Comparison of ENCODE assay signal across 8 mouse cellular contexts in genomic region chr12:101976651-101977403, GRCm38 (mm10). TPM values are rescaled to one million over a fixed set of nuclear protein-coding genes. Genes with fewer than 3 reads are reported as not detected.
A peak's percentile ranks its signal among the peaks of the same experiment; 100 is the strongest.
DNase-seq lines count a peak whose midpoint lies in the region; ATAC-seq and TF ChIP-seq lines count a peak whose summit lies in the region.

No protein-coding gene starts in this region.

- ATAC-seq in heart, embryonic 13.5 days (ENCODE audit: extremely low read depth, insufficient number of reproducible peaks, low FRiP score, low TSS enrichment), result no peak
- no peak for ATAC-seq in heart, postnatal 0 days (ENCODE audit: insufficient read depth, low read depth)
- ATAC-seq in midbrain, embryonic 12.5 days (ENCODE audit: low FRiP score, low read depth), result no peak

- H3K4me2 ChIP-seq in heart, embryonic 13.5 days, result peak overlapping the region; percentile 84
- peak overlapping the region; percentile 63 for H3K4me2 ChIP-seq in heart, postnatal 0 days (ENCODE audit: low read depth, low read length)
- H3K4me2 ChIP-seq in midbrain, embryonic 12.5 days (replicated peaks), result peak overlapping the region; percentile 77

- no peaks in the 10 kb centered on the region for H3K9me3 ChIP-seq in heart, embryonic 13.5 days
- no peaks in the 10 kb centered on the region for H3K9me3 ChIP-seq in E14TG2a.4 (ENCODE audit: low read length)
- H3K9me3 ChIP-seq in heart, postnatal 0 days (replicated peaks; ENCODE audit: control insufficient read depth, low read length), result no peaks in the 10 kb centered on the region
- no peaks in the 10 kb centered on the region for H3K9me3 ChIP-seq in midbrain, embryonic 12.5 days

- H3K4me1 ChIP-seq in heart, embryonic 13.5 days, result peaks cover 55% of the 10 kb centered on the region
- peaks cover 50% of the 10 kb centered on the region for H3K4me1 ChIP-seq in E14TG2a.4 (replicated peaks; ENCODE audit: low read depth, low read length)
- peaks cover 27% of the 10 kb centered on the region for H3K4me1 ChIP-seq in heart, postnatal 0 days (ENCODE audit: control insufficient read depth, insufficient read depth)
- H3K4me1 ChIP-seq in midbrain, embryonic 12.5 days, result peaks cover 19% of the 10 kb centered on the region

- H3K36me3 ChIP-seq in heart, embryonic 13.5 days, result peaks cover 24% of the 10 kb centered on the region
- H3K36me3 ChIP-seq in E14TG2a.4 (ENCODE audit: insufficient read depth, low read length), result peaks cover 45% of the 10 kb centered on the region
- H3K36me3 ChIP-seq in heart, postnatal 0 days (replicated peaks; ENCODE audit: control insufficient read depth, insufficient read depth, low read length), result 0 out of 2 replicates have a peak, but pooled peaks cover 1% of the 10 kb centered on the region
- no peaks in the 10 kb centered on the region for H3K36me3 ChIP-seq in midbrain, embryonic 12.5 days

- H3K9ac ChIP-seq in heart, embryonic 13.5 days, result peak overlapping the region; percentile 98
- H3K9ac ChIP-seq in heart, postnatal 0 days (replicated peaks; ENCODE audit: low read depth, low read length), result peak overlapping the region; percentile 92
- H3K9ac ChIP-seq in midbrain, embryonic 12.5 days (replicated peaks), result peak overlapping the region; percentile 96

- DNase-seq in heart, adult 9 months (ENCODE audit: low spot score in 2 of 2), result no peak
- no peak for DNase-seq in heart, postnatal 0 days (ENCODE audit: low spot score)
- DNase-seq in cerebellum, adult 11-12 months, result no peak
- no peak for DNase-seq in layer of hippocampus, postnatal 25 days (ENCODE audit: extremely low spot score in 1 of 2, low spot score in 1 of 2)
- DNase-seq in kidney, adult 18-20 months, result no peak

- H3K27me3 ChIP-seq in heart, embryonic 13.5 days (replicated peaks), result no peaks in the 10 kb centered on the region
- no peaks in the 10 kb centered on the region for H3K27me3 ChIP-seq in E14TG2a.4 (ENCODE audit: insufficient read depth, low read length)
- no peaks in the 10 kb centered on the region for H3K27me3 ChIP-seq in heart, postnatal 0 days (ENCODE audit: control insufficient read depth, insufficient read depth, low read length)
- H3K27me3 ChIP-seq in midbrain, embryonic 12.5 days, result no peaks in the 10 kb centered on the region

- TF ChIP-seq CTCF in E14TG2a.4 (conservative IDR thresholded peaks at IDR 0.05; ENCODE audit: low read length), result no peak
- no peak for TF ChIP-seq CTCF in heart, postnatal 0 days (IDR thresholded peaks at IDR 0.05; ENCODE audit: low read depth)

- H3K27ac ChIP-seq in heart, embryonic 13.5 days (replicated peaks), result peak overlapping the region; percentile 94
- peak overlapping the region; percentile 95; the same call in 1 of the 2 replicates for H3K27ac ChIP-seq in heart, postnatal 0 days (ENCODE audit: low read depth)
- H3K27ac ChIP-seq in midbrain, embryonic 12.5 days (replicated peaks), result no peak overlapping the region

- peak overlapping the region; percentile 95 for H3K4me3 ChIP-seq in heart, embryonic 13.5 days
- peak overlapping the region; percentile 95 for H3K4me3 ChIP-seq in E14TG2a.4 (replicated peaks; ENCODE audit: low read length)
- peak overlapping the region; percentile 93 for H3K4me3 ChIP-seq in heart, postnatal 0 days (ENCODE audit: low read depth, low read length)
- H3K4me3 ChIP-seq in midbrain, embryonic 12.5 days, result peak overlapping the region; percentile 92

- 26% methylated on average over 13 of the region's 13 CpGs for WGBS in heart, embryonic 13.5 days
- WGBS in heart, postnatal 0 days, result 22% methylated on average over 13 of the region's 13 CpGs
- 20% methylated on average over 13 of the region's 13 CpGs for WGBS in midbrain, embryonic 12.5 days

- TF ChIP-seq EP300 in heart, postnatal 0 days (IDR thresholded peaks at IDR 0.05; ENCODE audit: low read depth), result no peak

RNA-seq across cellular contexts. Expression of gene Cpsf2, which starts 1.0 kb away (rescaled TPM):
- 19.4 and 22.0 TPM in 2 replicates for polyA plus RNA-seq in heart, embryonic 13.5 days (2015; fragmentation: Nextera tagmentation; extraction: Ambion mirVana)
- total RNA-seq in heart, postnatal 0 days (2014; rRNA removed; ENCODE audit: low replicate concordance), result 12.2 and 12.4 TPM in 2 replicates
- 13.6 and 15.3 TPM in 2 replicates for polyA plus RNA-seq in heart, postnatal 0 days (2015; fragmentation: Nextera tagmentation; extraction: Ambion mirVana)
- 38.1 and 39.1 TPM in 2 replicates for polyA plus RNA-seq in midbrain, embryonic 12.5 days (2016; fragmentation: Nextera tagmentation; extraction: Ambion mirVana)
- 10 to 100 TPM; 28.4 to 30.0 TPM for total RNA-seq in layer of hippocampus, postnatal 25 days (2021)

RNA-seq across cellular contexts. Expression of gene Atxn3, which starts 18.8 kb away (rescaled TPM):
- 7.3 and 7.9 TPM in 2 replicates for polyA plus RNA-seq in heart, embryonic 13.5 days (2015; fragmentation: Nextera tagmentation; extraction: Ambion mirVana)
- 8.4 and 15.8 TPM in 2 replicates for total RNA-seq in heart, postnatal 0 days (2014; rRNA removed; ENCODE audit: low replicate concordance)
- 6.8 and 7.2 TPM in 2 replicates for polyA plus RNA-seq in heart, postnatal 0 days (2015; fragmentation: Nextera tagmentation; extraction: Ambion mirVana)
- polyA plus RNA-seq in midbrain, embryonic 12.5 days (2016; fragmentation: Nextera tagmentation; extraction: Ambion mirVana), result 19.9 and 22.3 TPM in 2 replicates
- total RNA-seq in layer of hippocampus, postnatal 25 days (2021), result 10 to 100 TPM; 19.3 to 20.4 TPM
